Mouse (Mus musculus) cerebellum, adult 2 months (tissue): ENCODE data around the gene Tsen54.

Experiments
- CTCF ChIP-seq: fragments of 200-500 bp; IDR thresholded peaks from 2 replicates; pipeline ENCODE4 v1.5.1; 2011; ENCODE audit warnings: low read depth, mild to moderate bottlenecking, control low read depth, low read length, moderate library complexity, borderline replicate concordance; ENCODE audit not compliant: insufficient read depth
- POLR2A ChIP-seq: fragments of 200-500 bp; IDR thresholded peaks from 2 replicates; pipeline ENCODE4 v1.6.1; 2011; ENCODE audit warnings: low read length, control low read depth, borderline replicate concordance; ENCODE audit not compliant: insufficient read depth

DNA sequence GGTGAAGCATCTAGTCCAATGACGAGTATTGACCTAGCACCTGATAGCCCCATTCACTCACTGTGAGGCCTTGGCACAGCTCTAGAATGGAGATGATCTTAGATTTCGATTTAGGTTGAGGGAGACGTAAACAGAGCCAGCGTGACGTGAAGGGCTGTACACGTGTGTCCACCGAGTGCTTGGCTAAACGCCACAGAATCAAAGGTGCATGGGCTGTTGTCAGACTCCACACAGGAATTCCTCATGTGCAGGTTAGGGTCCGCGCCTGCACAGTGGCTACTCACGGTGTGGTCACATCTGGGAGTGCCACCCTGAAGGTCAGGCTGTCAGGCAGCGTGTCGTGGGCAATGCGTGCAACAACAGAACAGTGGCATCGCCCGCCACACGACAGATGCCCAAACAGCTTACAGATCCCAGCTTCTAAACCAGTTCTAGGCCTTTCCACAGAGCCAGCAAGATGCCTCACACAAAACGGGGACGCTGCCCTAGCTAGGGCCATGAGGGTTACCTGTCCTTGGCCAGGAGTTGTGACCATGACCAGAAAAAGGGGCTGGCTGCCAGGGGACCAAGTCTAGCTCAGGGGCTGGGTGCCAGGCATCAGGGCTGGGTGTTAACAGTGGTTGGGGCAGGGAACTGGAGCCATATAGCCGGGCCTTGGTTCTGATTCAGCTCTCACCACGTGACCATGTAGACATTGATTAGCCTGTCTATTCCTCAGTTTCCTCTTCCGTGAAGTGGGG, 23.3 kb downstream of the Tsen54 start:
- TF ChIP-seq POLR2A = no peak
- no peak for TF ChIP-seq CTCF
